ENCODE assay signal across 8 mouse cellular contexts in genomic region chr12:103142550-103143010, GRCm38 (mm10).
DNase-seq lines count a peak whose midpoint lies in the region; ATAC-seq and TF ChIP-seq lines count a peak whose summit lies in the region.

No protein-coding gene starts in this region.

- no peak overlapping the region for H3K4me3 ChIP-seq in forebrain, embryonic 10.5 days
- H3K4me3 ChIP-seq in forebrain, embryonic 16.5 days (replicated peaks; ENCODE audit: low read length): no peak overlapping the region
- no peak overlapping the region for H3K4me3 ChIP-seq in cortical plate, adult 2 months (ENCODE audit: insufficient read depth, low read length)

- 69% methylated on average over 9 of the region's 9 CpGs for WGBS in forebrain, embryonic 10.5 days
- WGBS in forebrain, embryonic 16.5 days: 64% methylated on average over 9 of the region's 9 CpGs

- H3K27me3 ChIP-seq in forebrain, embryonic 10.5 days (ENCODE audit: poor library complexity, severe bottlenecking): no peaks in the 10 kb centered on the region
- H3K27me3 ChIP-seq in forebrain, embryonic 16.5 days (replicated peaks; ENCODE audit: control insufficient read depth, insufficient read depth, low read length): no peaks in the 10 kb centered on the region
- H3K27me3 ChIP-seq in splenic B cell, adult 2 months (ENCODE audit: control insufficient read depth, insufficient read depth, low read length, poor library complexity, severe bottlenecking): no peaks in the 10 kb centered on the region

- peaks cover 5% of the 10 kb centered on the region for H3K9me3 ChIP-seq in forebrain, embryonic 10.5 days
- peaks cover 7% of the 10 kb centered on the region; the same call in 1 of the 2 replicates for H3K9me3 ChIP-seq in forebrain, embryonic 16.5 days (ENCODE audit: control insufficient read depth, low read length)

- no peaks in the 10 kb centered on the region for H3K4me1 ChIP-seq in forebrain, embryonic 10.5 days
- no peaks in the 10 kb centered on the region for H3K4me1 ChIP-seq in forebrain, embryonic 16.5 days (replicated peaks; ENCODE audit: control insufficient read depth, insufficient read depth, low read length)
- no peaks in the 10 kb centered on the region for H3K4me1 ChIP-seq in cortical plate, adult 2 months (ENCODE audit: control insufficient read depth, insufficient read depth, low read length)

- intact Hi-C loops in heart, postnatal 36 days (cut with DNase I): loop anchor here (1.0 to 5.0 kb wide), 4 partner anchors 100 to 225 kb away; partner anchors contain the start of gene Prima1

- no peak for ATAC-seq in forebrain, embryonic 16.5 days

- H3K27ac ChIP-seq in forebrain, embryonic 10.5 days: no peak overlapping the region
- no peak overlapping the region for H3K27ac ChIP-seq in forebrain, embryonic 16.5 days (ENCODE audit: low read length)
- no peak overlapping the region for H3K27ac ChIP-seq in cortical plate, adult 2 months (ENCODE audit: insufficient read depth, low read length)

- H3K4me2 ChIP-seq in forebrain, embryonic 16.5 days (ENCODE audit: low read length): no peak overlapping the region

- H3K36me3 ChIP-seq in forebrain, embryonic 10.5 days (replicated peaks): no peaks in the 10 kb centered on the region
- peaks cover 14% of the 10 kb centered on the region for H3K36me3 ChIP-seq in forebrain, embryonic 16.5 days (ENCODE audit: control insufficient read depth, insufficient read depth)
- no peaks in the 10 kb centered on the region for H3K36me3 ChIP-seq in splenic B cell, adult 2 months (ENCODE audit: control insufficient read depth, insufficient read depth, low read length, poor library complexity, severe bottlenecking)

- peak; percentile 53 for TF ChIP-seq CTCF in cortical plate, adult 2 months (IDR thresholded peaks at IDR 0.05; ENCODE audit: extremely low read depth, insufficient read depth, low read length)

- DNase-seq in forebrain, embryonic 10.5 days (ENCODE audit: extremely low spot score, low spot score): peak; percentile 26
- DNase-seq in right cerebral cortex, postnatal 4 days: peak; percentile 13
- DNase-seq in right cerebral cortex, postnatal 25 days: no peak
- peak; percentile 28 to 42 for DNase-seq in heart, postnatal 36 days
- peak; percentile 64 for DNase-seq in lung, postnatal 10 days
- peak; percentile 40 for DNase-seq in splenic B cell, adult 2 months (ENCODE audit: low read depth, low spot score)

- no peak overlapping the region for H3K9ac ChIP-seq in forebrain, embryonic 16.5 days (replicated peaks; ENCODE audit: low read depth, low read length)

- no peak for TF ChIP-seq POLR2A in cortical plate, adult 2 months (IDR thresholded peaks at IDR 0.05; ENCODE audit: extremely low read depth, insufficient read depth, low read length)
